Mouse (Mus musculus): Measurements from ENCODE around the gene Gm12185. TPM values are rescaled to one million over a fixed set of nuclear protein-coding genes. Genes with fewer than 3 reads are reported as not detected.

The Gm12185 gene
- polyA plus RNA-seq (2012; rRNA removed) = 0.16 and 0.17 TPM in 2 replicates

DNA sequence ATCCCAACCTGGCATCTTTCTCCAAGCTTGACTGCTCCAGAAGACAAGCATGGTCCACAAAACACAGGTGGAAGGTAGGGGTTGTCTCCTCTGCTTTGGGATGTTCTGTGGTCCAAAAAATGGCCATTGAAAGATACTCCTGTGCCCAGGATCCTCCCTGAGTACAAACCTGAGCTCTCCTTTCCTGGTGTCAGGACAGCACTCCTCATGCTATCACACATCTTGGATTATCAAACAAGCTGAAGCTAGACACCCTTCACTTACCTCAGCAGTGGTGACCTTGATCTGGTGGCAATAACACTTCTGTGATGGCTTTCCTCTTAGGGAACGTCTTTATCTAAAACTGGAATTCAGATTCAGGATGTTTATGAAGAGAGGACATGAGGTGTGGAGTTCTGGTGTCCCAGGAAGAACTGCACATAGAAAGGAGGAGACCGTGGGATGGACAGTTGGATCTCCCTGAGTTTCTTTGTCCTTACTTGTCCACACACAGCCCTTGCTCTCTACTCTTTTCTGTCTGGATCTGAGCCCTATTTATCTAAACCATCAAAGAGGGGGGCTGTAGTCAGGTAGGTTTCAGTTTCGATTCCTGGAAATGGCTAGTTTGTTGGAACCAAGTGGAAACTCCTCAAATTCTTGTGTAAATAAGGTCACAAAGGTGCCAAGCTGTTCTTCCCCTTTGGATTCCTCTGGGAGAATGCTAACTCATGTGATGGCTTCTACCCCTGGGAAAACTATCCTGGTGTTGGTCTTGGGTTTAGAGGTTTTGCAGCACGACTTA is at the start of gene Gm12185:
TSS of gene Gm12185 (minus strand) at position 487 of the 781 bp plus-strand sequence.

DNA sequence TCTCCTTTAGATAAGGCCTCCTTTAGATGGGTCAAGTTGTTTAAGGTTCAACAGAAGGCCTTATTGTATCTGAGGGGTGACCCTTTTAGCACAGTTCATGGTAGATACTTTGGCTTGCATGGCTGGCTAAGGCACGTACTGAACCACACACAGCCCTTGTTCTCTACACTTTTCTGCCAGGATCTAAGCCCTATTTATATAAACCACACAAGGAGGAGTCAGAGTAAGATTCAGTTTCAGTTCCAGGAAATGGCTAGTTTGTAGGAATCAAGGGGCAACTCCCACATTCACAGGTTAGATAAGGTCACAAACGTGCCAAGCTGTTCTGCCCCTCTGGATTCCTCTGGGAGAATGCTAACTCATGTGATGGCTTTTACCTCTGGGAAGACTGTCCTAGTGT is 2.0 kb upstream of the Gm12185 start, which contains the start of gene Tgtp1:
TSS of gene Tgtp1 (minus strand) at position 155 of the 400 bp plus-strand sequence.

DNA sequence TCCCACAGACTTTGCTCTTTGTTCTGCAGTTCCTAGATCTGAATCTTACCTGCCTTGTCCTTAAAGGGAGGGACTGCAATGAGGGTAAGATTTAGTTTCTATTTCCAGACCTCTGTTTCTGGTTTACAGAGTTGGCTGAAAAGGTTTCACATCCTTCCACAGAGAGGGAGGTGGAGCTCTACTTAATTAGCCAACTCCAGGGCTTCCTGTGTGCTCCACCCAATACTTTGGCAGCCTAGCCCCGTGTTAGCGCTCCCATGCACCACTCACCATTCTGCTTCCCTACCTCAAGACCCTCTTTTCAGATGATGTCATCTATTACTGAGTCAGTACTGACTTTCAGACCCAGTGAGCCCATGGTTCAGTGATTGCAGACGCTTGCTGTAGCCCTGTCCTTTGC is 12.8 kb downstream of the Gm12185 start, which contains the start of gene 9930111J21Rik1:
TSS of gene 9930111J21Rik1 (minus strand) at position 148 of the 400 bp plus-strand sequence.

DNA sequence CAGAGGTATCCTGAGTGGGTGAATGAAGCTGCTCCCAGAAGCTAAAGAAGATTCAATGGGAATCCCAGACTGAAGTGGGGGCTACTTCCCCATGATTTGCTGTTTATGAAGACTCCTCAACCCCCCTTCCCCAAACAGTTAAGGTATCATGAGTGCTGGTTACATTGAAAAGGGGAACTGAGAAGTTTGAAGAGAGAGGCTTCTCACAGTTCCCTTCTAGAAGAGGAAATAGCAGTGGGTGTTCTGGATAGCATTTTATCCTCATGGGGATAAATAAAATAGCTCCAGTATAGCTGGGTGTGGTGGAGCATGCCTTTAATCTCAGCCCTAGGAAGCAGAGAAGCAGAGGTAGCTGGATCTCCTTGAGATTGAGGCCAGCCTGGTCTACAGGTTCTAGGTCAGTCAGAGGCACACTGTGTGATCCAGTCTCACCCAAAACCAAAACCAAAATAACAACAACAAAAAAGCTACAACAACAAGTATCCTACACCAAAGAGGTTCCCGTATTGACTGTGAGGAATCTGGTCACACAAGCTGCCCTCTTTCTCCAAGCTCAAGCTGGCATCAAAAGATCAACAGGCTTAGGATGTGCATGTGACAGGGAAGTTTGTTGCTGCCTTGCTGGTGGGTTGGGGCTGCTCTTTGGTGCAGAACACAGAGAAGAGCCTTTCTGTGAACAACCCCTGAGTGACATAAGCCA is 13.6 kb downstream of the Gm12185 start, which contains the start of gene Olfr56:
TSS of gene Olfr56 (plus strand) at position 650 of the 700 bp plus-strand sequence.

DNA sequence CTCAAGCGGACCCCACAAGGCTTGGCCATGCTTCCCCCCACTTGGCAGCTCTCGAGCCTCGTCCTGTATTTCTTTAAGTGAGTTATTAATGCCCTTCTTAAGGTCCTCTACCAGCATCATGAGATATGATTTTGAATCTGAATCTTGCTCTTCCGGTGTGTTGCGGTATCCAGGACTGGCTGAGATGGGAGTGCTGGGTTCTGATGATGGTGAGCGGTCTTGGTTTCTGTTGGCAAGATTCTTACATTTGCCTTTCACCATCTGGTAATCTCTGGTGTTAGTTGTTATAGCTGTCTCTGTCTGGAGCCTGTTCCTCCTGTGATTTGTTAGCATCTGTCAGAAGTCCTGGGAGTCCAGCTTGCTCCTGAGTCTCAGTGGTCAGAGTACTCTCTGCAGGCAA is 45.9 kb downstream of the Gm12185 start, which contains the start of gene Psme2b:
TSS of gene Psme2b (minus strand) at position 101 of the 400 bp plus-strand sequence.

DNA sequence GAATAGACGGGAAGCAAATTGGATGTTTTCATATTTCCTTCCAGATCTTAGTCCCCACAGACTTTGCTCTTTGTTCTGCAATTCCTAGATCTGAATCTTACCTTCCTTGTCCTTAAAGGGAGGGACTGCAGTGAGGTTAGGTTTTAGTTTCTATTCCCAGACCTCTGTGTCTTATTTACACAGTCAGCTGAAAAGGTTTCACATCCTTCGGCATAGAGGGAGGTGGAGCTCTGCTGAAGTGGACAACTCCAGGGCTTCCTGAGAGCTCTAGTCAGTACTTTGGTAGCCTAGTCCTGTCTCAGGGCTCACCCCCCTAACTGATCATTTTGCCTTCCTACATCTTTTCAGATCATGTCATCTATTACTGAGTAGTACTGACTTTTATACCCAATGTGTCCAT is 90.0 kb downstream of the Gm12185 start, which contains the start of gene Gm5431:
TSS of gene Gm5431 (minus strand) at position 194 of the 400 bp plus-strand sequence.

DNA sequence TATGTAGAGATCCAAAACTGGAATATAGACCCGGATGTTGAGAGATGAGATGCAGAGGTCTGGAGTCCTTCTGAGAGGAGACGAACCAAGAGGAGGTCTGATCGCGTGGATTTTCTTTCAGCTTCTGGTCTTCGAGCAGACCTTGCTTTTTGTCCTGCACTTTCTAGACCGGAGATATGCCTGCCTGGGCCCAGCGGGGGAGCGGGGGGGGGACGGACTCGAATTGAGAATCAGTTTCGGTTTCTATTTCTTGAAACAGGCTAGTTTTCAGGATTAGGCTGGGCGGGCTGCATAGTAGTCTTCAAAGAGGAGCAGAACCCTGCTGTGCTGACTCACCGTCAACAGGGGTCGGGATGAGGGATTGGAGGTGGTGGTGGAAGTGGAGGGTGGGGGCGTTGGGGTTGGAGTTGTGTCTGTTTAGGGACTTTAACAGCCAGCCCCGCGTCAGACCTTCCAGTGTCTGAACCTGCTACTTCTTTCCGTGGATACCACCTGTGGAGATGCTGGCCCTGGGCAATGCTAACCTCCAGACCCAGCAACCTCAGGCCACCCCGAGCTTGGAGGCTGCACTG is 120.7 kb downstream of the Gm12185 start, which contains the start of gene Irgm1:
TSS of gene Irgm1 (minus strand) at position 483 of the 572 bp plus-strand sequence.

Other genes with a start within 250 kb of the Gm12185 start
- 1,065 and 1,125 TPM in 2 replicates for gene Rack1, start 191.9 kb downstream of the Gm12185 start, polyA plus RNA-seq (2012; rRNA removed)
- 9.0 and 11.4 TPM in 2 replicates for gene Trim41, start 174.9 kb downstream of the Gm12185 start, polyA plus RNA-seq (2012; rRNA removed)
- gene Trim7, start 166.1 kb downstream of the Gm12185 start, polyA plus RNA-seq (2012; rRNA removed) = 0.88 and 0.94 TPM in 2 replicates
- gene Gm12184, start 165.6 kb downstream of the Gm12185 start, polyA plus RNA-seq (2012; rRNA removed) = 7.7 and 8.0 TPM in 2 replicates
- 35.4 and 48.5 TPM in 2 replicates for gene Irgm1, start 120.5 kb downstream of the Gm12185 start, polyA plus RNA-seq (2012; rRNA removed)
- gene Gm5431, start 90.0 kb downstream of the Gm12185 start, polyA plus RNA-seq (2012; rRNA removed) = 0.96 and 0.99 TPM in 2 replicates
- gene Psme2b, start 46.0 kb downstream of the Gm12185 start, polyA plus RNA-seq (2012; rRNA removed) = 2.2 and 2.8 TPM in 2 replicates
- gene Olfr56, start 13.3 kb downstream of the Gm12185 start, polyA plus RNA-seq (2012; rRNA removed) = 0.42 TPM in 2 replicates
- gene 9930111J21Rik1, start 12.8 kb downstream of the Gm12185 start, polyA plus RNA-seq (2012; rRNA removed) = 0.67 and 0.99 TPM in 2 replicates
- gene Tgtp1, start 1.9 kb upstream of the Gm12185 start, polyA plus RNA-seq (2012; rRNA removed) = 9.5 and 11.9 TPM in 2 replicates
- gene 9930111J21Rik2, start 59.0 kb upstream of the Gm12185 start, polyA plus RNA-seq (2012; rRNA removed) = 1.9 TPM in 2 replicates
- 1.8 and 5.0 TPM in 2 replicates for gene Tgtp2, start 72.0 kb upstream of the Gm12185 start, polyA plus RNA-seq (2012; rRNA removed)
- gene Ifi47, start 84.4 kb upstream of the Gm12185 start, polyA plus RNA-seq (2012; rRNA removed) = 17.6 and 25.6 TPM in 2 replicates
- gene Olfr1396, start 122.6 kb upstream of the Gm12185 start, polyA plus RNA-seq (2012; rRNA removed) = 0.02 TPM in 1 of 2 replicates, not detected in the other
- not detected in 2 replicates for gene Olfr1395, start 150.0 kb upstream of the Gm12185 start, polyA plus RNA-seq (2012; rRNA removed)
- not detected in 2 replicates for gene Olfr1394, start 162.2 kb upstream of the Gm12185 start, polyA plus RNA-seq (2012; rRNA removed)
- gene Btnl9, start 194.9 kb upstream of the Gm12185 start, polyA plus RNA-seq (2012; rRNA removed) = 1.4 TPM in 2 replicates
- 5.3 and 5.4 TPM in 2 replicates for gene Zfp62, start 211.1 kb upstream of the Gm12185 start, polyA plus RNA-seq (2012; rRNA removed)

Measured in liver, embryonic 18 days (tissue).